Mouse (Mus musculus): ENCODE measurements around the gene Ralgapa2.

The Ralgapa2 gene

GRCm38 (mm10) chr2:146441711-146442110, 70.4 kb downstream of the Ralgapa2 start:
- in situ Hi-C loops (cut with MboI) = no loop called here

GRCm38 (mm10) chr2:146428751-146429150, 83.4 kb downstream of the Ralgapa2 start:
- in situ Hi-C loops (cut with MboI) = no loop called here

- in situ Hi-C loops (cut with MboI) = no loop called here
These were observed 84.8 kb downstream of the Ralgapa2 start for GRCm38 (mm10) chr2:146427380-146427779.

GRCm38 (mm10) chr2:146426321-146426720, 85.8 kb downstream of the Ralgapa2 start:
- in situ Hi-C loops (cut with MboI) = no loop called here

DNA sequence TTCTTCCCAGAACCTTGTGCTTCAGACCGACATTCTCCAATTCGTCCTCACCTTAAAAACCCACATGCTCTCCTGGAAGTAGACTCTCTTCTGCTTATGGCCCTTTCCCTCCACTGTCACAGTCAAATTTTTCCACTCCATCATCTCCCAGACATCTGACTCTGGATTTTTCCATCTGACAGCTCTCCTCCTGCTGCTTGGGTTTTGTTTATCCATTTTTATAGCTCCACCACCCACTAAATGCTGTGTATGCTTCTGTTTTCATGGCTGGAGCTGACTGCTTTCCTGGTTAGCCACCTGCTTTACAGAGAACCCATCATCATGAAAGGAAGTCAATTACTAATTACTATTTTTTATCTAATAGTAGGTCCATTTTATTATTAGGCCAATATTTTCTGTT, 86.9 kb downstream of the Ralgapa2 start:
- in situ Hi-C loops (cut with MboI) = no loop called here

DNA sequence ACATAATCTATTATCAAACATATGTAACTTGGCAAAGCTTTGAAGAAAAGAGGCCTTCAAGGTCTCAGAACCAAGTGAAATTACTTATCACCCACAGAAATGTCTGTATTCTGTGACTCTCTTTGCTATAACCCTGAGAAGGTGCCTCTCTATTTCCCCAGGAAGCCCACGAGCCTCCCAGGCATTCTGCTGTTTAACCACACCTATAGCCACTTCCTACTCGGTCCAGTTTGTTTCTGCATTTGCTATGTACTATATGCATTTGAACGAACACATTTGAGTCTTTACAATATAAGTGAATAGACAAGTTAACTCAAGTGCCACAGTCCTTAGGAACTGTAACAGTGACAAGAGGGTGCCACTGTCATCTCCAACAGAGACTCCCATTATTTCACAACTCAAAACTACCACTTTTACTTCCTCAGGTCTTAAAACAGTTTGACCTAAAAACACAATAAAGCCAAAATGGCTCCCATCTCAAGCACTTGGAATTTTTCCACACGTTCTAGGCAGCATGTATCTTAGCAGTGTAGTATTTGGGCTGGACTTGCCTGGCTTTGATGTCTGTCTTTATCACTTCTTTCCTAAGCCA, 88.3 kb downstream of the Ralgapa2 start:
- in situ Hi-C loops (cut with MboI) = no loop called here

DNA sequence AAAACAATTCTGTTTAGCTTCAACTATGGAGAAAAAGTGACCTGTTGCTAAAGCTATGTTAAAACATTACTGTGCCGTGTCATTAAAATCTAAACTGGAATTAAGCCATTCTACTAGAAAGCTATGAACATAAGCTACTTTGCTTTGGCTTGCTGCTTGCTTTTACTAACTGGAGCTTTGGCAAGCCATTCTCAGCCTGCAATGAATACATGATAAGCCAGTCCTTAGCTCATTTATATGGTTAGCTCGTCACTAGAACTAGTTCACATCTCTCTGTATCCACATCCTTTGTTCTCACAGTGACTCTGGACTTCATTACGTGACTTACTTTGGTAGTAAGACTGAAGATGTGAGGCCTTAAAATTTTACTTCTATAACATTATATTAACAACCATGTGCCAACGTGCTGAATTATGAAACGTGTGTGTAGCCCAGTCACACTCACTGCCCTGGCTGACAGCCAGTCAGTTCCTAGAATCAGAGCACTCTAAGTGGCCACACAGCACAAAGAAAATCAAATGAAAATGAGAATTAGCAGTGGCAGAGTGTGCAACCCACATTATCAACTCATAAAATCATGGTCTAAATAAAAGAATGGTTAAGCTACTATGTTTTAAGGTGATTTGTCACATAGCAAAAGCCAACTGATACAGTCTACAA, 89.0 kb downstream of the Ralgapa2 start:
- in situ Hi-C loops (cut with MboI) = no loop called here

GRCm38 (mm10) chr2:146416283-146416682, 95.9 kb downstream of the Ralgapa2 start:
- in situ Hi-C loops (cut with MboI) = loop anchor here (10.0 kb wide), 1 partner anchor 461 kb away; no protein-coding TSS in a partner anchor

GRCm38 (mm10) chr2:146414484-146415291, 97.5 kb downstream of the Ralgapa2 start:
- in situ Hi-C loops (cut with MboI) = loop anchor here (10.0 kb wide), 1 partner anchor 460 kb away; no protein-coding TSS in a partner anchor

GRCm38 (mm10) chr2:146412733-146413132, 99.4 kb downstream of the Ralgapa2 start:
- in situ Hi-C loops (cut with MboI) = loop anchor here (10.0 kb wide), 1 partner anchor 458 kb away; no protein-coding TSS in a partner anchor

GRCm38 (mm10) chr2:146411904-146412303, 100.2 kb downstream of the Ralgapa2 start:
- in situ Hi-C loops (cut with MboI) = loop anchor here (10.0 kb wide), 1 partner anchor 457 kb away; no protein-coding TSS in a partner anchor

DNA sequence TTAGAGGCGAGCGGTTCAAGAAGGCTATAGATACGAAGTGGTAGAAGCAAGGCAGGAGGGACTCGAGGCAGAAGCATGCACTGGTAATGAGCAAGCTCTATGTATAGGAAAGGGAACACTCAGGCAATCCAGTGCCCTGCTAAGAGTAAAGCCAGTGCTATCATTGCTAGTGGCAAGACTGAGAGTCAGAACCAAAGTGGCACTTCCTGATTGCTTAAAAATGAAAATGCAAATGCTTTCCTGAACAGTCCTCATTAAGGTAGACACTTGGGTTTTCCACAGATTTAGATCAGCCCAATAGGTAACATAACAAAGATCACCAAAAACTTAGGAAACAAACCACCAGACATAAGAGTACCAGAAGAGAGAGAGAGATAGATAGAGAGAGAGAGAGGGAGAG, 105.1 kb downstream of the Ralgapa2 start:
- in situ Hi-C loops (cut with MboI) = no loop called here

DNA sequence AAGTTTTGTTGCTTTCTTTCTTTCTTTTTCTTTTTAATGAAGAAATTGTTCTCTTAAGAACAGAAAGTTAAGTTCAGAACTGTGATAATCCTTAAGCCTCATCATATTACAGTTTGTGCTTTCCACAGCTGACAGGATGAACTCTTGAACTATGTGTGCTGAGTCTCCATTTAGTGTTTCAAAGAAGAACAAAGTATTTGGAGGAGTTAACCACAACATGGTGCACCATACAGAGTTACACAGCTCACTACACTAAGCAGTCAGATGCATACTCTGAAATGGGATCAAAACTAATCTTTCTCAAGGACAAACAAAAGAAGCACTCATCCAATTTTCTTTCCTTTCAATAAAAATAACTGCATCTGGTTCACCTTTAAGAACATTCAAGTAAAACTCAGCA, 110.6 kb downstream of the Ralgapa2 start:
- in situ Hi-C loops (cut with MboI) = no loop called here

DNA sequence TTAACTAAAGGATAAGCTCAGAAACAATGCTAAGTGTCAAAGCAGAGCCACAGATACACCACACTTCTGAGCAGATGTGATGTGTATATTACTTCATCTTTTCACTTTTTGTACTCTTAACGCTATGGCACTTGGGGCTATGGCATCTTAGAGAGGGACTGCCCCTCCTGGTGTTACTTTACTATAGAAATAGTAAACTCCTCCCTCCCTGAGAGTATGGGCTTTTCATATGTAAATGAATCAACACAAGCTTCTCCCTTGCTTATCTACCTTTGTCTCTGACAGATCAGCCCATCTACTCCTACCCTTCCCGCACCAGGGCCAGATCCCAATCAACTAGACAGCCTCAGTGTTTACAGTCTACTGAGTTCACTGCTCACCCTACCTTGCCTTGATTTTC, 111.4 kb downstream of the Ralgapa2 start:
- in situ Hi-C loops (cut with MboI) = no loop called here

DNA sequence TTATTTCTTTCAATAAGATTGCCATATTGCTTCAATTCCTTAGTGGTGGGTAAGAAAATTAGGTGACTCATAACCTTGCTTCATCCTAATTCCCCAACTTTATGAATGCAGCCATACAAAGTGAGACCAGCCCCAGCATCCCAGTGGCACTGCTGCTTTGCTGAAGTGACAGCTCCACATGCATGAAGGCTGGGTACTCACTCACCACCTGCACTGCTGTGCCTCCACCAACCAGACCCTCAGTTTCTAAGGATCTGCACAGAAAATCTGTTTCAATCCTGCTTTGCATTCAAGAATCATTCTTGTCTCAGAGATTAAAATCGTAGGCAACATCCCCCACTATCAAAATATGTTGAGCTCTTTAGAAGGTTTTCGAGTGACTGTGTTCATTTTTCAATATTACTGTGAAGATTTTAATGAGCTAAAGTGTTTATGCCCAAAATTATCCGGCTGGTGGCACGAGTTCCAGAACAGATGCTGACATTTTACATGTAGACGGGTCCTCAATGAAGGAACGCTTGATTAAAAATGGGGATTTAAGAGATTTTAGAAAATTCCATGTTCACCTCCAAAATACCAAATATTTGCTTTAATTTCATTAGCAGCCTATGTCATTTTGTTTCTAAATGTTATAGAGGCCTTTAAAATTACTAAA, 113.8 kb downstream of the Ralgapa2 start:
- in situ Hi-C loops (cut with MboI) = no loop called here

DNA sequence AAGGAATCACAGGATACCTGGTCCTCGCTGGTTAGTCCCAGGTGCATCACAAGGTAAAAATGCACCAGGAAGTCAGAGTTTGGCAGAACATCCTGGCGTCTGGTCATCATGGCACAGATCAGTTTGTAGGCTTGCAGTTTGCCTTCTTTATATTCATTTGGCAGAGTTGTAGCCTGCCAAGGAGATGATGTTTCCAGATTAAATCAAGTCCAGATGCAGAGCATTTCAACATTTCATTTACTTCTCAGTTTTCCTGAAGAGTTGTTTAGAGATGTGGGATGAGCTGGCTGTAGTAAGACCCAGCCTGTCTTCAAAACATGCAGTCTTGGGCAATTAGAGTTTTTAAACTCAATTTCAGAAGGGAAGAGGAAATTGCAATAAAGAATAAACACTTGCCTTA, 124.9 kb downstream of the Ralgapa2 start:
- in situ Hi-C loops (cut with MboI) = no loop called here

DNA sequence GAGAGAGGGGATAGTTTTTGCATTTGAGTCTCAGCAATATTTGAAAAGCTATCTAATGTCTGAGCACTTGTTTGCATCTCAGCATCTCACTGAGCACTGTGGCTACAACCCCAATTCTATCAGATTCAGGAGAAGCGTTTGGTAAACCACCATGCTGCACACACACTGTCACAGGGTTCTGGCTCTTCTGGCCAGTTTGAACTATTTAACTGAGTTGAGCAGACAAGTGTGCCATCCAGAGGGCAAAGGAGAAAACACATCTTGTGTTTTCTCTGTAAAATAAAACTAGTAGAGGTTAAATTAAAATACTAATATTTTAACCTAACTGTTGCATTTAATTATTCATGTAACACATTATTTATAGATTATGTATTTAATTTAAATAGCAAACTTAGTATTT, 127.6 kb downstream of the Ralgapa2 start:
- in situ Hi-C loops (cut with MboI) = no loop called here

DNA sequence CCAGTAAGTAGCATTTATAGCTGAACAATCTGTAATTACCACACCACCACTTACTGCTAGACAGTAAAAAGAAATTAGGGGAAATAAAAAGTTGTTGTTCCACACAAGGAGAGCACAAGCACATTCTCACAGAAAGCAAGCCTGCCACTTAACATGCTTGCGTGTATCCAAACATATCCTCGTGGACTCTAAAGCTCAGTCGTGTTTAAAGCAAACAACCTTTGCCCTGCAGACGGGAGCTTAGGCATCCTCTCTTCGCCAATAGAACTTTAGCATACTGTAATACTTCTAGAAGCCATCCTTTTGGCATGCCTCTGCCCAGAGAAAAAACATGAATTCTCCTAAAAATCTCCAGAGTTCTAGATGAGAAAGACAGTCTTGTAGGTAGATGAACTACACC, 135.9 kb downstream of the Ralgapa2 start:
- in situ Hi-C loops (cut with MboI) = no loop called here

DNA sequence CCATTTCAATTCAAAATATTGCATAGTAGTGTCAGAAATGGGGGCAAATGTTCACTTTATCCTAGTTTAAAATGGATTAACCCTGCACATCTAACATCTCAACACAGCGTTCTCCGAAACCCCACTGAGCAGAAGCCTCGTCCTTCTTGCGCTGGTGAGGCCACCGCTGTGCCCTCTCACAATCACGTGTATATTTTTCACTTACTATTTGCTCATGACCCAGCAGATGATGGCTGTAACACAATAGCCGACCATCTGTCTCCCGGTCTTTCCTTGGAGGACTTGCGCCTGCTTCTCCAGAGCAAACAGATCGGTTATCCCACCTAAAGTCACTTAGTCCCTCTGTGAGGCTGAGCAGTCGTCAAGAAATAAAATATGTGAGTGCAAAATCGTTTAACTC, 146.0 kb downstream of the Ralgapa2 start:
- in situ Hi-C loops (cut with MboI) = no loop called here

- in situ Hi-C loops (cut with MboI) = no loop called here
These were observed 146.7 kb downstream of the Ralgapa2 start for GRCm38 (mm10) chr2:146365368-146365983.

- in situ Hi-C loops (cut with MboI) = no loop called here
These were observed 148.7 kb downstream of the Ralgapa2 start for GRCm38 (mm10) chr2:146363483-146363882.

DNA sequence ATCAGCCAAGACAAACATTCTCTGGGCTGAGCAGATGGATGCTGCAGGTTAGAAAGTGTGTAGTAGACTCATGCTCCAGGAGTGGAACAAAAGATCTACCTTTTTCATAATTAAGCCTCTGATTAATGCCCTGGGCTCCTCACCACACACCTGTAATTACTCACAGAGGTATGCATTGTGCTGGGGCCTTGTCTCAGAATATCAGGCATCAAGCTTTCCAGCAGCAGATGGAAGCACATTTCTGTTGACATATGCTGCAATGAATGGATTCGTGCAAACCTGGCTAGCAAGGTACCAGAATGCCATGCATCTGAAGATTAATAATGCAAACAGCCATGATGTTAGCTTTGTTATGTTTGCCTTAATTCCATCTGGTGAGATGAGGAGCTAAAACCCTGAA, 149.2 kb downstream of the Ralgapa2 start:
- in situ Hi-C loops (cut with MboI) = no loop called here
